Mouse (Mus musculus) heart, postnatal 14 days (tissue): ENCODE measurements around the gene 1700018F24Rik. TPM values are rescaled to one million over a fixed set of nuclear protein-coding genes. Genes with fewer than 3 reads are reported as not detected.
"Not testable (repeated sequence)": the region's sequence is repeated elsewhere in the genome, so short reads cannot be mapped to it uniquely, and the experiment has no call there.

ENCODE experiments used
- DNase-seq, 2 experiments: peaks; one replicate each; pipeline ENCODE4 v3.0.0; 2021 to 2022
- intact Hi-C: fragments of 180-260 bp; cut with DNase I; formaldehyde crosslinking; loops from one replicate; pipeline ENCODE4 v1.15.1; 2025
- long read RNA-seq, 2 experiments: library from polyadenylated mRNA; stranded (forward); transcript quantifications; one replicate each; pipeline ENCODE4 v2.0.0; 2021
- total RNA-seq, 2 experiments: library from RNA; stranded (reverse); gene quantifications; 2 replicates each; pipeline ENCODE4 v1.2.3; 2021

Gene 1700018F24Rik
- total RNA-seq, result not detected
- long read RNA-seq, experiment 1, result 0 reads
- long read RNA-seq, experiment 2, result 0 reads

- intact Hi-C loops, DNase-seq: not testable (repeated sequence)
Observed at GRCm38 (mm10) chr5:145042690-145043089, at the start of gene 1700018F24Rik. Gene 1700018F24Rik, plus strand, starts transcription at chr5:145042990.

GRCm38 (mm10) chr5:144998491-144998890, 44.3 kb upstream of the 1700018F24Rik start:
- DNase-seq, result no peak
- intact Hi-C loops, result no loop called here

- intact Hi-C loops, result loop anchor here (5.0 kb wide), 1 partner anchor 69 kb away; no protein-coding TSS in a partner anchor
- no peak for DNase-seq
Observed at GRCm38 (mm10) chr5:145003362-145003761, 39.4 kb upstream of the 1700018F24Rik start.

- DNase-seq, result no peak
- intact Hi-C loops, result loop anchor here (5.0 kb wide), 1 partner anchor 68 kb away; no protein-coding TSS in a partner anchor
Observed at GRCm38 (mm10) chr5:145004495-145004894, 38.3 kb upstream of the 1700018F24Rik start.

GRCm38 (mm10) chr5:145005596-145005995, 37.2 kb upstream of the 1700018F24Rik start:
- no peak for DNase-seq
- intact Hi-C loops, result no loop called here

- no peak for DNase-seq
- intact Hi-C loops, result no loop called here
Observed at GRCm38 (mm10) chr5:145008878-145009659, 33.7 kb upstream of the 1700018F24Rik start.

- DNase-seq, result no peak
- intact Hi-C loops, result no loop called here
Observed at GRCm38 (mm10) chr5:145014278-145014677, 28.5 kb upstream of the 1700018F24Rik start.

- DNase-seq, result not testable (repeated sequence)
- intact Hi-C loops, result loop anchor here (5.0 kb wide), 1 partner anchor 51 kb away; no protein-coding TSS in a partner anchor
Observed at GRCm38 (mm10) chr5:145016761-145017160, 26.0 kb upstream of the 1700018F24Rik start.

GRCm38 (mm10) chr5:145020254-145020653, 22.5 kb upstream of the 1700018F24Rik start:
- not testable (repeated sequence) for DNase-seq

GRCm38 (mm10) chr5:145020712-145021111, 22.1 kb upstream of the 1700018F24Rik start:
- DNase-seq, intact Hi-C loops: not testable (repeated sequence)

More at GRCm38 (mm10) chr5:145020254-145020653, 22.5 kb upstream of the 1700018F24Rik start:
- intact Hi-C loops, result not testable (repeated sequence)

GRCm38 (mm10) chr5:145030476-145030875, 12.3 kb upstream of the 1700018F24Rik start:
- DNase-seq, intact Hi-C loops: not testable (repeated sequence)

GRCm38 (mm10) chr5:145032391-145032790, 10.4 kb upstream of the 1700018F24Rik start, which contains the start of gene Gm4871:
Gene Gm4871, minus strand, starts transcription at chr5:145032754.
- DNase-seq, intact Hi-C loops: not testable (repeated sequence)

GRCm38 (mm10) chr5:145041628-145042027, 1.2 kb upstream of the 1700018F24Rik start:
- intact Hi-C loops, result no loop called here

GRCm38 (mm10) chr5:145054187-145054586, 11.4 kb downstream of the 1700018F24Rik start:
- intact Hi-C loops, result not testable (repeated sequence)

More at GRCm38 (mm10) chr5:145041628-145042027, 1.2 kb upstream of the 1700018F24Rik start:
- DNase-seq, result peak in 1 of 2 experiments; percentile 11

GRCm38 (mm10) chr5:145057907-145058306, 15.1 kb downstream of the 1700018F24Rik start:
- intact Hi-C loops, result no loop called here

More at GRCm38 (mm10) chr5:145054187-145054586, 11.4 kb downstream of the 1700018F24Rik start:
- DNase-seq, result not testable (repeated sequence)

GRCm38 (mm10) chr5:145058722-145059121, 15.9 kb downstream of the 1700018F24Rik start:
- DNase-seq, result no peak
- intact Hi-C loops, result no loop called here

More at GRCm38 (mm10) chr5:145057907-145058306, 15.1 kb downstream of the 1700018F24Rik start:
- no peak for DNase-seq

- intact Hi-C loops, result no loop called here
Observed at GRCm38 (mm10) chr5:145059524-145059923, 16.7 kb downstream of the 1700018F24Rik start.

GRCm38 (mm10) chr5:145064765-145065340, 22.1 kb downstream of the 1700018F24Rik start:
- DNase-seq, result no peak
- intact Hi-C loops, result loop anchor here (5.0 kb wide), 1 partner anchor 48 kb away; no protein-coding TSS in a partner anchor

More at GRCm38 (mm10) chr5:145059524-145059923, 16.7 kb downstream of the 1700018F24Rik start:
- DNase-seq, result no peak

- DNase-seq, result no peak
- intact Hi-C loops, result loop anchor here (5.0 kb wide), 1 partner anchor 52 kb away; no protein-coding TSS in a partner anchor
Observed at GRCm38 (mm10) chr5:145068863-145069262, 26.1 kb downstream of the 1700018F24Rik start.

- intact Hi-C loops, result loop anchor here (5.0 to 10.0 kb wide), 3 partner anchors 52 to 195 kb away; no protein-coding TSS in a partner anchor
- DNase-seq, result peak; percentile 74 to 84
Observed at GRCm38 (mm10) chr5:145069707-145070106, 26.9 kb downstream of the 1700018F24Rik start.
